Mouse (Mus musculus) MEL (cell line): ENCODE results near the gene Evc2. TPM values are rescaled to one million over a fixed set of nuclear protein-coding genes. Genes with fewer than 3 reads are reported as not detected.

Source experiments
- DNase-seq: peaks from one replicate; pipeline ENCODE4 v3.0.0; 2011; ENCODE audit warnings: low read depth, low spot score
- H3K27ac ChIP-seq: 2 replicates; pipeline ENCODE4 v1.5.1; 2012; ENCODE audit warnings: low read depth, mild to moderate bottlenecking, control low read depth, low read length, moderate library complexity; ENCODE audit not compliant: control insufficient read depth
- H3K27me3 ChIP-seq, 2 experiments: fragments of 150-350 bp in 1 of 2; sonication (generic) in 1 of 2; 2 replicates each; pipeline ENCODE4 v1.6.1; 2012; ENCODE audit warnings: low read length in 2 of 2, mild to moderate bottlenecking in 2 of 2, improper control_type of control experiment in 1 of 2, moderate library complexity in 1 of 2; ENCODE audit not compliant: insufficient read depth in 2 of 2, control insufficient read depth in 1 of 2
- H3K36me3 ChIP-seq, 2 experiments: 2 replicates each; pipeline ENCODE4 v1.6.1; 2012 to 2014; ENCODE audit warnings: low read length in 2 of 2, improper control_type of control experiment in 1 of 2, inconsistent platforms in 1 of 2, mild to moderate bottlenecking in 1 of 2; ENCODE audit not compliant: insufficient read depth in 2 of 2, control insufficient read depth in 1 of 2
- H3K4me1 ChIP-seq, 2 experiments: fragments of 150-350 bp in 1 of 2; sonication (generic) in 1 of 2; 2 replicates each; pipeline ENCODE4 v1.6.1; 2012; ENCODE audit warnings: low read length in 2 of 2, improper control_type of control experiment in 1 of 2, mild to moderate bottlenecking in 1 of 2; ENCODE audit not compliant: insufficient read depth in 2 of 2, control insufficient read depth in 1 of 2
- H3K4me3 ChIP-seq, 2 experiments: fragments of 150-350 bp in 1 of 2; sonication (generic) in 1 of 2; 2 replicates each; pipeline ENCODE4 v1.5.1; 2012; ENCODE audit warnings: low read depth in 2 of 2, low read length in 2 of 2, mild to moderate bottlenecking in 2 of 2, moderate library complexity in 2 of 2, control low read depth in 1 of 2, improper control_type of control experiment in 1 of 2; ENCODE audit not compliant: control insufficient read depth in 1 of 2, insufficient read depth in 1 of 2
- H3K79me2 ChIP-seq: 2 replicates; pipeline ENCODE4 v1.6.1; 2012; ENCODE audit warnings: mild to moderate bottlenecking, low read length, moderate library complexity; ENCODE audit not compliant: control insufficient read depth, poor library complexity, insufficient read depth
- H3K9ac ChIP-seq: 2 replicates; pipeline ENCODE4 v1.6.1; 2012; ENCODE audit warnings: low read depth, mild to moderate bottlenecking, control low read depth, low read length, moderate library complexity; ENCODE audit not compliant: control insufficient read depth, poor library complexity, severe bottlenecking
- H3K9me3 ChIP-seq: fragments of 150-350 bp; sonication (generic); replicated peaks from 2 replicates; pipeline ENCODE4 v1.6.1; 2012; ENCODE audit warnings: mild to moderate bottlenecking, low read length, improper control_type of control experiment, moderate library complexity; ENCODE audit not compliant: insufficient read depth
- CHD1 ChIP-seq: IDR thresholded peaks from 2 replicates; pipeline ENCODE4 v1.6.1; 2012; ENCODE audit warnings: low read depth, mild to moderate bottlenecking, inconsistent platforms, low read length, improper control_type of control experiment
- CTCF ChIP-seq, 3 experiments: IDR thresholded peaks in 2 of 3; conservative IDR thresholded peaks in 1 of 3; 2 replicates each; pipeline ENCODE4 v1.5.1; 2011 to 2012; ENCODE audit warnings: low read length in 3 of 3, low read depth in 2 of 3, mild to moderate bottlenecking in 2 of 3, improper control_type of control experiment in 1 of 3, inconsistent platforms in 1 of 3, mixed read lengths in 1 of 3, moderate library complexity in 1 of 3; ENCODE audit not compliant: control insufficient read depth in 1 of 3, insufficient read depth in 1 of 3, poor library complexity in 1 of 3, severe bottlenecking in 1 of 3
- E2F4 ChIP-seq: IDR thresholded peaks from 2 replicates; pipeline ENCODE4 v1.6.1; 2011; ENCODE audit warnings: low read depth, low read length, improper control_type of control experiment, borderline replicate concordance
- GATA1 ChIP-seq: IDR thresholded peaks from 2 replicates; pipeline ENCODE4 v1.6.1; 2011; ENCODE audit warnings: low read depth, low read length, improper control_type of control experiment
- KAT2A ChIP-seq: conservative IDR thresholded peaks from 2 replicates; pipeline ENCODE4 v1.6.1; 2012; ENCODE audit warnings: low read depth, low read length, improper control_type of control experiment, inconsistent platforms
- MAFK ChIP-seq: IDR thresholded peaks from 2 replicates; pipeline ENCODE4 v1.6.1; 2011; ENCODE audit warnings: low read depth, mild to moderate bottlenecking, low read length, improper control_type of control experiment, borderline replicate concordance
- MAX ChIP-seq: IDR thresholded peaks from 2 replicates; pipeline ENCODE4 v1.6.1; 2011; ENCODE audit warnings: low read length, improper control_type of control experiment
- MAZ ChIP-seq: IDR thresholded peaks from 2 replicates; pipeline ENCODE4 v1.6.1; 2012; ENCODE audit warnings: low read depth, mild to moderate bottlenecking, inconsistent platforms, low read length, improper control_type of control experiment
- MXI1 ChIP-seq: IDR thresholded peaks from 2 replicates; pipeline ENCODE4 v1.6.1; 2011; ENCODE audit warnings: mild to moderate bottlenecking, low read depth, low read length, improper control_type of control experiment
- NELFE ChIP-seq: IDR thresholded peaks from 2 replicates; pipeline ENCODE4 v1.6.1; 2011; ENCODE audit warnings: low read depth, low read length, improper control_type of control experiment
- NRF1 ChIP-seq: IDR thresholded peaks from 2 replicates; pipeline ENCODE4 v1.6.1; 2014; ENCODE audit warnings: low read depth, mild to moderate bottlenecking, inconsistent platforms, low read length, improper control_type of control experiment, moderate library complexity; ENCODE audit not compliant: poor library complexity, insufficient read depth, severe bottlenecking
- POLR2AphosphoS5 ChIP-seq: IDR thresholded peaks from 2 replicates; pipeline ENCODE4 v1.6.1; 2012; ENCODE audit warnings: low read depth, borderline replicate concordance, mild to moderate bottlenecking, inconsistent platforms, low read length, moderate library complexity, mixed read lengths
- RAD21 ChIP-seq: IDR thresholded peaks from 2 replicates; pipeline ENCODE4 v1.6.1; 2011; ENCODE audit warnings: mild to moderate bottlenecking, low read depth, low read length, improper control_type of control experiment
- RCOR1 ChIP-seq: IDR thresholded peaks from 2 replicates; pipeline ENCODE4 v1.6.1; 2012; ENCODE audit warnings: low read depth, mild to moderate bottlenecking, inconsistent platforms, low read length, improper control_type of control experiment
- SMC3 ChIP-seq: IDR thresholded peaks from 2 replicates; pipeline ENCODE4 v1.6.1; 2011; ENCODE audit warnings: low read depth, low read length, improper control_type of control experiment
- TBP ChIP-seq: IDR thresholded peaks from 2 replicates; pipeline ENCODE4 v1.8.0; 2011; ENCODE audit warnings: low read depth, low read length, improper control_type of control experiment
- USF2 ChIP-seq, 2 experiments: IDR thresholded peaks; 2 replicates each; pipeline ENCODE4 v1.6.1; 2011 to 2012; ENCODE audit warnings: improper control_type of control experiment in 2 of 2, low read length in 2 of 2, borderline replicate concordance in 1 of 2, inconsistent platforms in 1 of 2, low read depth in 1 of 2, mild to moderate bottlenecking in 1 of 2; ENCODE audit not compliant: insufficient read depth in 1 of 2
- ZC3H11A ChIP-seq: IDR thresholded peaks from 2 replicates; pipeline ENCODE4 v1.6.1; 2012; ENCODE audit warnings: low read depth, mild to moderate bottlenecking, inconsistent platforms, low read length, improper control_type of control experiment
- ZKSCAN1 ChIP-seq: IDR thresholded peaks from 2 replicates; pipeline ENCODE4 v1.6.1; 2012; ENCODE audit warnings: low read depth, mild to moderate bottlenecking, inconsistent platforms, low read length, improper control_type of control experiment, moderate library complexity
- polyA plus RNA-seq, 2 experiments: library from polyadenylated mRNA; stranded (reverse) in 1 of 2; unstranded in 1 of 2; fragments of >175 nt in 1 of 2; fragments of >200 nt in 1 of 2; gene quantifications; 2 replicates each; pipeline versions ENCODE4 v1.2.1 to v1.2.4; 2012; ENCODE audit warnings: low replicate concordance in 2 of 2, low read depth in 1 of 2; ENCODE audit not compliant: insufficient read length in 2 of 2, insufficient read depth in 1 of 2, missing spikeins in 1 of 2
- total RNA-seq: library from RNA; depleted of rRNA; stranded (reverse); fragments of 300-350 nt; gene quantifications from 2 replicates; pipeline ENCODE4 v1.2.3, GENCODE M21; 2012; rRNA removed

The Evc2 gene
- not detected in 2 replicates for total RNA-seq
- polyA plus RNA-seq: not detected

- no peak within 1 kb of the TSS for H3K27ac ChIP-seq
- TF ChIP-seq MAX: no peak
- TF ChIP-seq ZC3H11A: no peak
- no peak for TF ChIP-seq RAD21
- no peak for TF ChIP-seq USF2 (IDR thresholded peaks at IDR 0.05; ENCODE audit: borderline replicate concordance in 1 of 2, insufficient read depth in 1 of 2, low read depth in 1 of 2, low read length in 2 of 2)
- TF ChIP-seq E2F4: no peak
- no peak for TF ChIP-seq NRF1
- TF ChIP-seq RCOR1: no peak
- no peak for TF ChIP-seq NELFE
- no peak for TF ChIP-seq TBP
- no peak for TF ChIP-seq MAZ
- no peak for TF ChIP-seq MXI1
- no peak for TF ChIP-seq KAT2A
- TF ChIP-seq MAFK: no peak
- no peak for TF ChIP-seq CTCF (IDR thresholded peaks at IDR 0.05 in 2 of 3, conservative IDR thresholded peaks at IDR 0.05 in 1 of 3; ENCODE audit: control insufficient read depth in 1 of 3, insufficient read depth in 1 of 3, low read depth in 2 of 3, low read length in 3 of 3, poor library complexity in 1 of 3, severe bottlenecking in 1 of 3)
- no peak for TF ChIP-seq CHD1
- no peak for TF ChIP-seq GATA1
- TF ChIP-seq POLR2AphosphoS5: no peak
- TF ChIP-seq SMC3: no peak
- TF ChIP-seq ZKSCAN1: no peak
- H3K4me1 ChIP-seq: no peaks in the 10 kb centered on the region
- no peaks in the 10 kb centered on the region for H3K36me3 ChIP-seq
- no peaks in the 10 kb centered on the region for H3K79me2 ChIP-seq
- no peak for DNase-seq
- no peaks in the 10 kb centered on the region for H3K9me3 ChIP-seq
- H3K27me3 ChIP-seq: no peaks in the 10 kb centered on the region
- H3K9ac ChIP-seq: no peak within 1 kb of the TSS
- H3K4me3 ChIP-seq: no peak within 1 kb of the TSS
Observed at GRCm38 (mm10) chr5:37338288-37338687, at the start of gene Evc2. Gene Evc2 (plus strand): TSS chr5:37338499.

- no peak overlapping the region for H3K4me3 ChIP-seq
- no peaks in the 10 kb centered on the region for H3K27me3 ChIP-seq
- no peak overlapping the region for H3K27ac ChIP-seq
- DNase-seq: peak; percentile 24
- H3K4me1 ChIP-seq: no peaks in the 10 kb centered on the region
- no peaks in the 10 kb centered on the region for H3K9me3 ChIP-seq
- no peaks in the 10 kb centered on the region for H3K36me3 ChIP-seq
- no peak overlapping the region for H3K9ac ChIP-seq
- peak; percentile 42 for TF ChIP-seq RAD21
- peak; percentile 58 for TF ChIP-seq SMC3
- TF ChIP-seq ZKSCAN1: no peak
- 0 out of 2 replicates have a peak, but pooled peaks have one; percentile 8 for TF ChIP-seq ZC3H11A
- no peak for TF ChIP-seq NELFE
- TF ChIP-seq CTCF (IDR thresholded peaks at IDR 0.05 in 2 of 3, conservative IDR thresholded peaks at IDR 0.05 in 1 of 3; ENCODE audit: control insufficient read depth in 1 of 3, insufficient read depth in 1 of 3, low read depth in 2 of 3, low read length in 3 of 3, poor library complexity in 1 of 3, severe bottlenecking in 1 of 3): peak; percentile 61 to 75 (median 70)
- H3K79me2 ChIP-seq: no peaks in the 10 kb centered on the region
Observed at GRCm38 (mm10) chr5:37289236-37289635, 49.1 kb upstream of the Evc2 start.
